Mouse (Mus musculus) midbrain, embryonic 12.5 days (tissue): ENCODE results near the gene Fbxw7. TPM values are rescaled to one million over a fixed set of nuclear protein-coding genes. Genes with fewer than 3 reads are reported as not detected.

Experiments
- ATAC-seq: fragments of 200-750 bp; cut with Nextera tagmentation; 2 replicates; pipeline ENCODE4 v1.8.0; 2017; ENCODE audit warnings: low read depth, moderate TSS enrichment, moderate library complexity; ENCODE audit not compliant: low FRiP score
- H3K27ac ChIP-seq: fragments of 300-500 bp; sonication (generic); replicated peaks from 2 replicates; pipeline ENCODE4 v1.5.1; 2016; ENCODE audit warnings: mild to moderate bottlenecking
- H3K27me3 ChIP-seq: fragments of 300-500 bp; sonication (generic); 2 replicates; pipeline ENCODE4 v1.6.1; 2016; ENCODE audit warnings: mild to moderate bottlenecking
- H3K36me3 ChIP-seq: fragments of 300-500 bp; sonication (generic); 2 replicates; pipeline ENCODE4 v1.6.1; 2016
- H3K4me1 ChIP-seq: fragments of 300-500 bp; sonication (generic); 2 replicates; pipeline ENCODE4 v1.6.1; 2016
- H3K4me2 ChIP-seq: fragments of 300-500 bp; sonication (generic); replicated peaks from 2 replicates; pipeline ENCODE4 v1.6.1; 2016; ENCODE audit warnings: mild to moderate bottlenecking, moderate library complexity
- H3K4me3 ChIP-seq: fragments of 300-500 bp; sonication (generic); 2 replicates; pipeline ENCODE4 v1.5.1; 2016; ENCODE audit warnings: mild to moderate bottlenecking
- H3K9ac ChIP-seq: fragments of 300-500 bp; sonication (generic); replicated peaks from 2 replicates; pipeline ENCODE4 v1.6.1; 2016; ENCODE audit warnings: mild to moderate bottlenecking, moderate library complexity
- H3K9me3 ChIP-seq: fragments of 300-500 bp; sonication (generic); 2 replicates; pipeline ENCODE4 v1.6.1; 2016; ENCODE audit warnings: mild to moderate bottlenecking
- WGBS: fragments of 180-500 bp; shearing (Covaris S2); methylation state at CpG from one replicate; pipeline ENCODE4 v1.1.7; 2016; 5-methylcytosine and 5-hydroxymethylcytosine counted together
- polyA plus RNA-seq: library from polyadenylated mRNA; unstranded; fragments of >200 nt; fragmentation: Nextera tagmentation; extraction: Ambion mirVana; gene quantifications from 2 replicates; pipeline ENCODE4 v1.2.1, GENCODE M21; 2016

The Fbxw7 gene
- polyA plus RNA-seq, 1 experiment from 2014 or later: 16.3 TPM

DNA sequence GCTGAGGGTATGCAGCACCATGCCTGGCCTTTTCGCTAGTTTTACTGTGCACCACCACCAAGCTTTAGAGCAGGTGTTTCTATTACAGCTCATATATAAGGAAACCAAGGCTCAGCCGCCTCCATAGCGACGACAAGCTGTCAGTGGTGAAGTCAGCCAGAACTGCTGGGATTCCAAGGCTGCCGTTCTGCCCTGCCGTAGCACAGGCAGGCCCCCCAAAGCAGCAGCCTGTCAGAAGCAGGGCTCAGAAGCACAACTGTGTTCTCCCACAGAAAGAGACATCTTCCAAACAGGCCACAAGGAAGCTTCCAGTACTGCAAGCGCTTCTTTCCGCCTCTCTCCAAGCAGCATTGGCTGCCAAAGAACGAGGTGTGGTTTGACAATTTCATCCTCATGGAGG, 200.6 kb downstream of the Fbxw7 start:
- H3K27ac ChIP-seq: no peak overlapping the region
- no peaks in the 10 kb centered on the region for H3K36me3 ChIP-seq
- no peaks in the 10 kb centered on the region for H3K27me3 ChIP-seq
- H3K4me3 ChIP-seq: no peak overlapping the region
- no peak for ATAC-seq
- H3K9me3 ChIP-seq: no peaks in the 10 kb centered on the region
- WGBS: 65% methylated on average over 9 of the region's 9 CpGs
- no peaks in the 10 kb centered on the region for H3K4me1 ChIP-seq
- H3K9ac ChIP-seq: no peak overlapping the region
- H3K4me2 ChIP-seq: no peak overlapping the region

DNA sequence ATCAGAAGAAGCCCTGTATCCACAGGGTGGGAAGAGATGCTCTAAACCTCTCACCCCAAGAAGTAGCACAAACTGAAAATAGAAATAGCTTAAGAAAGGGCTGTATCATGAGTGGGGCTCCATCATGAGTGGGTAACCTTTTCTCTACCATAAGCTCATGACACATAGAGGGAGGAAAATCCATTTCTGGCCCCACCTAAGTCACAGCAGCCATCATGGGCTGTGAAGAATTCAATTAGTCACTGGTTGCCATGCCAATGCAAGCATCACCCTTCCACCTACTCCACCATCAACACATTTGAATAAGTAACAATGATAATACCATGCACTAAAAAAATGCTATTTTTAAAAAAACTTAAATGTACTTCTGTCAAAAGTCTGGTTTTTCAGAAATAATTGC, 205.1 kb downstream of the Fbxw7 start:
- ATAC-seq: no peak
- Histone ChIP-seq H3K9ac (no peak overlapping the region), H3K9me3 (no peaks in the 10 kb centered on the region), H3K27me3 (no peaks in the 10 kb centered on the region), H3K36me3 (no peaks in the 10 kb centered on the region), H3K4me1 (peaks cover 5% of the 10 kb centered on the region), H3K4me3 (no peak overlapping the region), H3K27ac (no peak overlapping the region), H3K4me2 (no peak overlapping the region)

DNA sequence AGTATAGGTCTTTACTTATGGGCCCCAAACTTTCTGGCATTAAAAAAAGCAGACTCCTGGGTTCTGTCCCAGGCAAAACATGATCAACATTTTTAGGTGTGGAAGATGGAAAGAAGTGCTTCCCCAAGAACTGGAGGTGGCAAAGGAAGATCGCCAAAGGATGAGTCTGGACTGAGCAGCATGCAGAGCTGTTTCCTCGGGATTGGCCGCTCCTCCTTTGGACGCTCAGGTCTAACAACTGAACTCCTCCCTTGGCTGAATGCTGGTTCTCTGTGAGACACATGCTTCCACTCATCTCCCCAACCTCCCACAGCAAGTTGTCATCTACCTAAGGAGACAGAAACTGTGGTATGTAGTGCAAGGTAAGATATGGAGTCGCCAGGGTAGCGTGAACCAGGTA, 206.7 kb downstream of the Fbxw7 start:
- no peaks in the 10 kb centered on the region for H3K9me3 ChIP-seq
- no peaks in the 10 kb centered on the region for H3K36me3 ChIP-seq
- ATAC-seq: no peak
- no peak overlapping the region for H3K4me2 ChIP-seq
- 93% methylated on average over 6 of the region's 6 CpGs for WGBS
- no peak overlapping the region for H3K27ac ChIP-seq
- H3K4me3 ChIP-seq: no peak overlapping the region
- H3K4me1 ChIP-seq: peaks cover 10% of the 10 kb centered on the region
- H3K9ac ChIP-seq: no peak overlapping the region
- no peaks in the 10 kb centered on the region for H3K27me3 ChIP-seq

DNA sequence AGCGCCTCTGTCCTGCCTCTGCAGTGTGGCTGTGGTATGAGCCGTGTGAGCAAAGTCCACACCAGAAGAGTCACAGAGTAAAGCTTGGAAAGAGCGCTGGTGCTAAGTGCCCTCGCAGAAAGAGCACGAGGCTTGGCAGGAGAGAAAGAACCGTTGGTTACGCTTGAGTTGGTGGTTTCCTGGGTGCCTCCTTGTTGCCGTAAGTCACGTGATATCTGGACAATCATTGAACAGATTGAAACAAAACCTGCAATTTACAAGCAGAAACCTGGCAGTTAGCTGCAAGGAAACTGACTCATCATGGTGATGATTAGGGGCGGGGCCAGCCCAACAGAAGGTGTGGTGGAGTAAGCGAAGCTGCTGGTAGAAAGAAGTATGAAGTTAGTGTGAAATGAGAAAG, 207.7 kb downstream of the Fbxw7 start:
- no peak overlapping the region for H3K4me3 ChIP-seq
- no peak overlapping the region for H3K4me2 ChIP-seq
- no peak overlapping the region for H3K27ac ChIP-seq
- 86% methylated on average over 11 of the region's 11 CpGs for WGBS
- H3K27me3 ChIP-seq: no peaks in the 10 kb centered on the region
- H3K36me3 ChIP-seq: no peaks in the 10 kb centered on the region
- no peaks in the 10 kb centered on the region for H3K9me3 ChIP-seq
- no peak overlapping the region for H3K9ac ChIP-seq
- H3K4me1 ChIP-seq: peaks cover 10% of the 10 kb centered on the region
- ATAC-seq: no peak

DNA sequence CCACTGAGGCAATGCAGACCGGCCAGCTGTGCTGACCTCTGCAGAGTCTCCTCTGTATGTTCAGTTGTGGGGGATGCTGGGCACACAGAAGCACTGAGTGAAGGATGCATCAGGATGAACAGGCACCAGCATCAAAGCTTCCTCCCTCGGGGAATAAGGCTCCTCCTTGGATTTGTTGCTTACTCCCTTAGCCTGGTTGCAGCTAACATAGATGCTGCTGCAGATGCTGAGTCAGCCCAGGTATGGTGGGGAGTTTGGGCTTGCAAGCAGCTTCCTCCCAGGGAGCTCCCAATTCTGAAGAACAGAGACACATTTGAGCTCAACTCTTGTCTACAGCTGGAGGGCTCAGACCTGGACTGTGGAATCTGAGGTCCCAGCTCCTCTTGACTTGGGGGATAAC, 209.2 kb downstream of the Fbxw7 start:
- Histone ChIP-seq H3K27ac (no peak overlapping the region), H3K4me1 (peaks cover 10% of the 10 kb centered on the region), H3K27me3 (no peaks in the 10 kb centered on the region), H3K4me3 (no peak overlapping the region), H3K4me2 (no peak overlapping the region), H3K9ac (no peak overlapping the region), H3K9me3 (no peaks in the 10 kb centered on the region), H3K36me3 (no peaks in the 10 kb centered on the region)
- ATAC-seq: no peak
- 78% methylated on average over 2 of the region's 2 CpGs for WGBS

DNA sequence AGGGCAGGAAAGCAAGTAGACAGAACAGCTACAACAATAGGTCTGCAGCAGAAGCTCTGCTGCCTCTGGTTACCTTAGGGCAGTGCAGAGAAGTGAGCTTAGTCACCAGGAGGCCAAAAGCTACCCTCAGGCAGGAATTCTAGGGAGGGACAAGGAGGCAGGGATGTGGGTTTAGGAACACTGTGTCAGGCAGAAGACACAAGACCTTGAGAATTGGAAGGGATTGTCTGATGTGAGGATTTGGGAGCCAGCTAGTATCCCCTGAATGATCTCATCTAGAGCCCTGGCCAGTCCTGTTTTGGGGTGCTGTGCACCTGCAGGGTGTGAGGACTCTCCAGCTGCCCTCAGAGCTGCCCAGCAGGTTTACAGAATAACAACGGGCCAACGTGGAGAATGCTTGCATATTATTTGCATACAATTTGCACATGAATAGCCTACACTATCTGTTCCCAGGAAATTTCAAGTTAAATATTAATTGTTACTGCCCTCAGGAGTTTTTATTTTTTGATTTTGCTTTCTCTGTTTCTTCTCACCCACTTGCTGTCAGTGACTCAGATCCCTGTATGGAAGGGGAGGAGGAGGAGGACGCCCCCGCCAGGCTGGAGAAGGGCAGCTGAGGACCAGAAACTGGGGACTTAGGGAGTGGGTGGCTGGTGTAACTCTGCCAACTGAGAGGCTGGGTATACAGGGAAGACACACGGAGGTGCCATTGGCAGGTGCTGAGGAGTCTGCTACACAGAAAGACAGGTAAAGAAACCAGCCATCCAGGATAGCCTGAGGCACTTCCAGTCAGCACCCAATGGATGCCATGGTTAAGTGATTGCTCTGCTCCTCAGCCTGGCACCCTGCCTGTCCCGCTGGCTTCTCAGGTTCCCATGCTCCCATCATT, 210.0 kb downstream of the Fbxw7 start:
- H3K27ac ChIP-seq: no peak overlapping the region
- peak; percentile 68; the same call in 1 of the 2 replicates for ATAC-seq

More for the DNA sequence above, 210.0 kb downstream of the Fbxw7 start:
- 31% methylated on average over 6 of the region's 6 CpGs for WGBS
- Histone ChIP-seq H3K9me3 (no peaks in the 10 kb centered on the region), H3K27me3 (no peaks in the 10 kb centered on the region), H3K4me1 (peaks cover 10% of the 10 kb centered on the region), H3K9ac (no peak overlapping the region), H3K36me3 (no peaks in the 10 kb centered on the region), H3K4me2 (no peak overlapping the region), H3K4me3 (no peak overlapping the region)

Other genes starting within 250 kb of the Fbxw7 start
- 29.7 and 30.2 TPM in 2 replicates for gene Arfip1, start 232.6 kb upstream of the Fbxw7 start, polyA plus RNA-seq
- not detected in 2 replicates for gene Tigd4, start 221.7 kb upstream of the Fbxw7 start, polyA plus RNA-seq
- 0.26 and 0.40 TPM in 2 replicates for gene Tmem154, start 149.1 kb upstream of the Fbxw7 start, polyA plus RNA-seq